Mouse (Mus musculus) hindlimb bud, embryonic 11.5 days (tissue): ENCODE data around the gene Ccm2.
"Not testable (repeated sequence)": the region's sequence is repeated elsewhere in the genome, so short reads cannot be mapped to it uniquely, and the experiment has no call there.

Source experiments
- DNase-seq: peaks from one replicate; pipeline ENCODE4 v3.0.0-alpha.2; 2012; ENCODE audit warnings: low read depth, low spot score; ENCODE audit errors: extremely low spot score

Ccm2 gene

DNA sequence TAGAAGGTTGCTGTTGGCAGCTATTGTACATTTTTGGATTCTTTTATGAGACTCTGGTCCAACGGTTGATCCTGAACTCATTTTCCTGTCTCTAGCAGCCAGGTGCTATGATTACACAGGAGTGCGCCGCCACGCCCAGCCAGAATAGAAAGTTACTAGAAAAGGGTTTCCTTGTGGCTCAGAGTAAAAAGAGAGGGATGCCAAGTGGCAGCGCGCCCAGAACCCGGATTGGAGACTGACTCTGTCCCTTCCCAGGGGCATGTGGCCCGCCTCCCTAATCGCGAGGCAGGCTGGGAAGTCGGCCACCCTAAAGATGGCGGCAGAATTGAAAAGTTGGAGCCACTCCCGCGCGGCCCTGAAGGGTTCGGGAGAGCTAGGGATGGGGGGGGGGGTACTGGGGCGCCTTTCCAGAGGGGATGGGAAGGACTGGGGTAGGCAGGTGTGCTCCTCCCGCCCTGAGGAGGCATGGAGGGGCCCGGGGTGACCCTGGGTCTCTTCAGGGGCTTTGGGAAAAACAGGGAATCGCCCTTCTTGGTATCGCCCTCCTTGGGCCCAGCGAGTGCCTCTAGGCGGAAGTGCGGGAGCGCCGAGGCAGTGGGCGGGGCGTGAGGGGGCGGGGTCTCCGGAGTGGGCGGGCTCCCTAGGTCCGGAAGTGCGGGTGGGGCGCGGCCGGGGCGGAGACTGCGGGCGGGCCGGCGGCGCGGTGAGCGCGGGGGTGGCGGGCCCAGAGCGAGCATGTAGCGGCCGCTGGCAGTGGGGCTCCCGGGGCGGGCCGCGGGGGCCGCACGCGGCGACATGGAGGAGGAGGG lies at the start of gene Ccm2:
TSS of gene Ccm2 (plus strand) at position 683 of the 809 bp plus-strand sequence.
- DNase-seq: peak; percentile 49

DNA sequence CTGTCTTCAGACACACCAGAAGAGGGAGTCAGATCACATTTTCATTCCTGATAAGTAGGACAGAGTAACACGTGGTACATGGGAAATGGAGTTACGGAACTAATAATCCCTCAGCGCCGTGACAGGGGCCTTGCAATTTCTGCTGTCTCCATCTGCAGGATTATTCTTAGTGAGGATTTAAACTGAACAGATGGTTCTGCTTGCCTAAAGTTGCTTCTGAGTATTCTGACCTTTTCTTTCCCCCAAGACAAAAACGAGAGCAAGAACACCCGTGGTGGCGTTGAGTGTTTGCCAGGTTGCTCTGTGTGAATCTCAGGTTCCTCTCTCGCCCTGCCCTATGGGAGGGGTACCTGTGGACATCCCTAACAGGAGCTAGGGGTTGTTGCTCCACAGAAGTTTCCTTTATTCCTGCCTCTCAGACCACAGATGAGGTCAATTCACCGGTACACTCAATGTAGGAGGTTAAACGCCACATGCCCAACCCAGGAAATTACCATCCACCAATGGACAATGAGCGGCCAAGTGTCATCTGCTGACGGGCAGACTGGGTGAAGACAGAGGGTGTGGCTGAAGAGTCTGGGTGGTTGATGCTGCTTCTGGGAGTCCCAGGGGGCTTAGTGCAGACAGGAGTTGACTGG lies 49.3 kb upstream of the Ccm2 start:
- no peak for DNase-seq

DNA sequence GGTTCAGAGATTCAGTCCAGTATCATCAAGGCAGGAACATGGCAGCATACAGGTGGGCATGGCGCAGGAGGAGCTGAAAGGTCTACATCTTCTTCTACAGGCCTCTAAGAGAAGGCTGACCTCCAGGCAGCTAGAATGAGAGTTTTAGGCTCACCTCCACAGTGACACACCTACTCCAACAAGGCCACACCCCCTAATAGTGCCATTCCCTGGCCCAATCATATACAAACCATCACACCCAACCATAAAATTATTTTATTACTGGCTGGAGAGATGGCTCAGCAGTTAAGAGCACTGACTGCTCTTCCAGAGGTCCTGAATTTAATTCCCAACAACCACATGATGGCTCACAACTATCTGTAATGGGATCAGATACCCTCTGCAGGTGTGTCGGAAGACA lies 44.2 kb upstream of the Ccm2 start:
- no peak for DNase-seq

DNA sequence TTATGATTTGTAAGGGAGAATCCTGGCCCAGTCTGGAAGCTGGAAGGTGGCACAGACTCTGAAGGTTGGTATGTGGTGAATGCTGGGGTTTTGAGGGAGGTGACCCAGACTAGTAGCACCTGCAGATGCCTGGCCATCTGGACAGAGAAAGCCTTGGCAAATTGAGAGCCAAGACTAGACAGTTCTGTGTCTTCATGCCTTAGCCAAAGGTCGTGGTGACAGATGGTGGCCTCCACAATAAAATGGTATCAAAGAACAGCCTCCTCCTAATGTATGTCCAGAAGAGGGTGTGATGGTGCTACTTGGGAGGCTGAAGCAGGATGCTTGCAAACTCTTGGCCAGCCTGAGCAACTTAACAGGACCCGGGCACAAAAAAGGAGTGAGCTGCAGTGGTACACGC lies 42.5 kb upstream of the Ccm2 start:
- DNase-seq: no peak

DNA sequence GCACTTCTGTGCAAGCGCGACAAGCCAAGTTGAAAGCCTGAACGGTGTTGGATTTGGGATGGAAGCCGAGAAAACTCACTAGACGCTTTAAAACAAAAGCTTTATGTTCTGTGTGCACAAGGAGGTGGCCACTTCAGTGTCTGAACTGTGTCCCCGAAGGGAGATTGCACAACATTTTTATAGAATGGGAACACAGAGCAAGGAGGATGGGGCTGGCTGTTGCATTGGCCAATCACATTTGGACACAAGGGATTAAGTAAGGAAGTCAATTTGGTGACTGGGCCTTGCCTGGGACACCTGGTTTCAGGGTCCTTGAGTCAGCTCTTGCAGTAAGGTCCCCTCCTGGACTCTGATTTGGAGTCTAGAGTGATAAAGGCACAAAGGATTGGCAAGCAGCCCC lies 42.0 kb upstream of the Ccm2 start:
- DNase-seq: no peak

DNA sequence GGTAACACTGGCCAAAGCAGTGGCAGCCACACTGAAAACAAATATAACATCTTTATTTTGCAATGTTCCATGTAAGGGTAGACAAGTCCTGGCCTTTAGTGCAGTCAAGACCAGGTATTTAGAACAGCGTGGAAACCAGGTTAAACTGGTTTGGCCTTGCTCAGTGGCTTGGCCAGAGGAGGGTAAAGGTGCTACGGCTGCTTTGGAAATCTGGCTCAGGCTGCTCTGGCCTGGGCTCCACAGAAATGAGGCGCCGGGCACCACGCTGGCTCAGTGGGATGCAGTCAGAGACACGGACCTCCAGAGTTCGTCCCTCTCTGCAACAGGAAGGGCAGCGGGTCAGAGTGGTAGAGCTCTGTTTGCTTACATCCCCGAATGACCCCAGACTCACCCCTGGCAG lies 40.2 kb upstream of the Ccm2 start:
- no peak for DNase-seq

DNA sequence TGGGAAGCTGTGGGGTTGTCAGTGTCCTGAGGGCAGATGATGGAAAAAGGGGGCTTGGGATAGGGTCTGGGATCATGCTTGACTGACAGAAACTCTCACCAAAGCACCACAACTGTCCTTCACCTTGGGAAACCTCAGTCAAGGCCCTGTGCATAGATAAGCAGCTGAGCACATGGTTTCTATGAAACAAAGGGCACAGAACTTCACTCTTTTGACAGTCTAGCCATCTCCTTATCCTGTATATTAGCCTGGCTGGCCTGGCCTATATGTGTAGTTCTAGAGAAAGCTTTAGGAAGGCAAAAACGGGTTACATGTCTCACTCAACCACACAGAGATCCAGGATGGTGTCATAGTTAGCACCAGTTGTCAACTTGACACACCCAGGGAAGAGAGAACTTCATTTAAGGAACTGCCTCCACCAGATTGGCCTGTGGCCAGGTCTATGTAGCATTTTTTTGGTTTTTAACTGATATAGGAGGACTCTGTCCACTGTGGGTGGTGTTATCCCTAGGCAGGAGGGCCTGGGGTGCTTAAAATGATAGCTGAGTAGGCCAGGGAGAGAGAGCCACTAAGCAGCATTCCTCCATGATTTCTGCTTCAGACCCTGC lies 38.3 kb upstream of the Ccm2 start:
- DNase-seq: no peak

DNA sequence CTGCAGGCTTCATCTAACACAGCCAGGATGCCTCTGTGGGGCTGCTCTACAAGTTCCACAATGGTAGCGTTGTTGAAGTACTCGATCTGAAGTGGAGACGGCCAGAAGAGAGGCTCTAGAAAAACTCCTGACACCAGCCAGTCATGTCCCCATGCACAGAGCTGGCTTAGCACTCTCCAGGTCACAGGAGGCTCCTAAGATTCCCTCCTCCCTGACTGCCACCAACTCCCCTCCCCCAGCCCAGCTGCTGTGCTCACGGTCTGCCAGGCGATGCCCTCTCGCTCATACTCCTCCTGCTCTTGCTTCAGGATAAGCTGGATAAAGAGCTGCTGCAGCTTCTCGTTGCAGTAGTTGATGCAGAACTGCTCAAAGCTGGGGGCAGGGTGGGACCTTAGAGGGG lies 31.9 kb upstream of the Ccm2 start:
- DNase-seq: no peak

DNA sequence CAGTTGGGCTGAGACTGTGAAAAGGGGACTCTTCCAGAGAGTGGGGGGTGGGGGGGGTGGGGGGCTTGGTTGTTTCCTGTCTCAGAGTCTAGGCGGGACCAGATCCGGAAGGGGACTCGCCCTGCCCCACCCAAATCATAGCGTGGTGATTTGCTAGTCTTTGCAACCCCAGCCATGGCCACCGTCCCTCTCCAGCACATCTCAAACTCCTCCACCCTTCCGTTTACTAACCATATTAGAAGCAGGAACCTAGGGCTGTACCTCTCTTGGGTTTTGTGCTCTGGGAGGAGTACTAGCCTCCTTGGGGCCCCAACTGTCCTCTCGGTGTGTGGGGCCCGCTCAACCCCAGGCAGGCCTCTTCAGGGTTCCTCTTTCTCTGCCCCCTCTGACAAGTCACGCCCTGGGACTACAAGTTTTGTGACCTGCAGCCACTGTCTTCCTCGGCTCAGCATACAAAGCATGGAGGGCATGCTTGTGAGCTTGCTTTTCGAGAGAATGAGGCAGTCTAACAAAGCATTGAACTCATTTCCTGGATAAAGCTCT lies 27.1 kb upstream of the Ccm2 start:
- DNase-seq: no peak

DNA sequence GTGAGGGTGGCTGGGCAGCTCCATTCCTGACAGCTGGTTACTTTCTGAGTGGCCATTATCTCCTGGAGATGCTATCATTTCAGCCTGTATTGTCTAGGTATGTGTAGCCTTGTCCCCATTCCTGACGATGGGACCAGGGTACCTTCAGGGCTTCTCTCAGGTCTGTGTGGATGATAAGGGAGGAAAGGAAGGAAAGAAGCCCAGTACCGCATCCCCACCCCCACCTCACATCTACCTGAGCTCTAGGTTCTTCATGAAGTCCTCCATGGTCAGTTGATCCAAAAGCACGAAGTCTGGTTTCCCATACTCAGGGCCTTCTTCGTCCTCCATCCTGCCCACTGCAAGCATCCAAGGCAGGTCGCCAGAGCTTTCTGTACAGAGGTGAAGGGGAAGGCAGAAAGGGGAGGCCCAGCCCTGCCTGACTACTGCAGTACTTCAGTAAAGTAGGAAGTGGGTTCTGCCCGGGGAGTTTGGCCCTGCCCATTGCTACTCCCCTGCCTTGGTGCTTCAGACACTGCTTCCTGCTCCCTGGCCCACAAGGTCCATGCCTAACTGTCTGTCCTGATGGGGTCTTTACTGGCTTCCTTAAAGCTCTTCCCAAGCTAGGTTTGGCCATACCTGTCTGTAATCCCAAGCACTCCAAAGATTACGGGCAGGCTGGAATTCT lies 26.0 kb upstream of the Ccm2 start, which contains the start of gene Myo1g:
TSS of gene Myo1g (minus strand) at position 459 of the 667 bp plus-strand sequence.
- DNase-seq: no peak

DNA sequence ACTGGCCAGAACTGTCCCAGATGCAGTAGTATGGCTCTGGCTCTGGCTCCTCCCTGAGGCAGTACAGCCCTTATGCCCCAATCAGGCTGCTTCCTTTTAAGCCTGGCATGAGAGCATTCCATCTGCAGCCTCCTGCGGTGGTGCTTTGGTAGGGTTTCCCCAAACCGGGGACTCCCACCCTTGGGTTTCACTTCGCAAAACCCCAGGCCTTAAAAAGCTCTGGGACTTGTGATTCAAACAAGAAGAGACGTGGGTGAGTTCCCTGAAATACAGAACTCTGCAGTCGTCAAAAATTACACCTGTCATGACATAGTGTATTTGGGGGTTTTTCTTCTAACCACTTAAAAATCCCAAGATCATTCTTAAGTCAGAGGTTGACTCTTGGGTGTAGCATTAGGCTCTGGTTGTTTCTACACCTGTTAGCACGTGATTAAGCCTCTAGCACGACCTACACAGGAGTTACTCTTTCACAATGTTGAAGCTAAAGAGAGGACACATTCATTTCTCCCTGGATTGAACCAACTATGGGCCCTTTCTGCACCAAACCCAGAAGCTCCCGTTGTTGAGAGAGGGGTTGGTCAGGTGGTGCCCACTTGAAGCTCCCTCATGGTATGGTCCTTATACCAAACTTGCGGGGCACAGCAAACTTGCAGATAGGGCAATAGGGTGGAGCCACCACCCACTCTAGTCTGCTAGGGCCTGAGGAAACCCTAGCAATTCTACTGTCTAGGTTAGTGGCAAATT lies 23.7 kb upstream of the Ccm2 start:
- DNase-seq: no peak

DNA sequence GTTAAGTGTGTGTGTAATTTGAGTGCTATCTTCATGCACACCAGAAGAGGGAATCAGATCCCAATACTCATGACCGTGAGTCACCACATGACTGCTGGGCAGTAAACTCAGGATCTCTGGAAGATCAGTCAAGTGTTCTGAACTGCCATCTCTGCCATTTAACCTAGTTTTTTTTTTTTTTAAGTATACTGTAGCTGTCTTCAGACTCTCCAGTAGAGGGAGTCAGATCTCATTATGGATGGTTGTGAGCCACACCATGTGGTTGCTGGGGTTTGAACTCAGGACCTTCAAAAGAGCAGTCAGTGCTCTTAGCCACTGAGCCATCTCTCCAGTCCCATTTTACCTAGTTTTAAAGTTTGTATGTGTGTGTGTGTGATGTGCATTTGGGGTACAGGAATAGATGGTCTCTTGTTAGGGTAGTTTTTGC lies 23.0 kb upstream of the Ccm2 start:
- DNase-seq: no peak

DNA sequence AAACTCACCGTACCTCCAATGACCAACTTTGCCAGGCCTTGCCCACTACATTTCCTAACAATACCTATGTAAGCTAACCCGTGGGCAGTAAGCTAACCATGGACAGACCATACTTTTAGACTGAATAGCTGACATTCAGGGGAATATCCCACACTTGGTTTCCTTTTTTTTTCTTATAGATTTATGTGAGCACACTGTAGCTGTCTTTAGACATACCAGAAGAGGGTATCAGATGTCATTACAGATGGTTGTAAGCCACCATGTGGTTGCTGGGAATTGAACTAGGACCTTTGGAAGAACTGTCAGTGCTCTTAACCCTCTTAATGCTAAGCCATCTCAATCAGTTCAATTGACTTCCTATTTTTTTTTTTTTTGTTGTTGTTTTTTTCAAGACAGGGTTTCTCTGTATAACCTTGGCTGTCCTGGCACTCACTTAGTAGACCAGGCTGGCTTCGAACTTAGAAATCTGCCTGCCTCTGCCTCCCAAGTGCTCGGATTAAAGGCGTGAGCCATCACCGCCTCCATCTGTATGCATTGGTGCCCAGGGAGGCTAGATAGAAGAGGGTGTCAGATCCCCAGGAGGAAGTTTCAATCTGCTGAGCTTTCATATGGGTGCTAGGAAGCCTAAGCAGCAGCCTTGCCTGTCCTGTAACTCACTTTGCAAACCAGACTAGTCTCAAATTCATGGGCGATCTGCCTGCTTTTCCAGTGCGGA lies 22.4 kb upstream of the Ccm2 start:
- DNase-seq: no peak

DNA sequence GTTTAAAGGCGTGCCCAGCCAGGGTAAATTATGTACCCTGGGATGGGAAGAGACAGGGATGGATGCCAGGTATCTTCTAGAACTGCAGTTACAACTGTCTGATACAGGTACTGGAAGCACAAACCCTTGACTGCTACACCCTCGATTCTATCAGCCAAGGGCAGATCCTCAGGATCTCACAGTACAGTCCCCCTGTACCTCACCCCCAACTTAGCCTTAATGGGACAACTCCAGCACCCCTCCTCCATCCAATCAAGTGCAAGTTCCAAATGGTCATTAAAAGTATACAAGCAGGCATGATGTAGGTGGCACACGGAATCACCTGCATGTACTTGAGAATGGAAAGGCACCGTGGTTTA lies 21.8 kb upstream of the Ccm2 start:
- no peak for DNase-seq

DNA sequence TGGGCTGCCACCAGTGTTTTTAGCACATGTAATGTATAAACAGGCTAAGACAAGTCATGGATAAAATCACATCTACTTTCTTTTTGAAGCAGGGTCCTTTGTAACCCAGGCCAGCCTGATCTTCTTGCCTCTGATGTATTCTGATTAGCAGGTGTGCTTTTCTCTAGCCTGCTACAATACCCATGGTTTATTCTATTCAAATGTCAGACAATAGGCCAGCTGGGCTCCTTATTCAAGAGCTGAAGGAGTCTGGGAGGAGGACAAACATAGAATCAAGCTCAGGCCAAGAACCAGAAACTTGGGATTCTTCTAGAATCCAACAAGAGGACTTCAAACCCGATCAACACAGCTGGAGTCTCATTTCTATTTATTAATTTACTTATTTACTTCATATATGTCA lies 21.4 kb upstream of the Ccm2 start:
- no peak for DNase-seq

DNA sequence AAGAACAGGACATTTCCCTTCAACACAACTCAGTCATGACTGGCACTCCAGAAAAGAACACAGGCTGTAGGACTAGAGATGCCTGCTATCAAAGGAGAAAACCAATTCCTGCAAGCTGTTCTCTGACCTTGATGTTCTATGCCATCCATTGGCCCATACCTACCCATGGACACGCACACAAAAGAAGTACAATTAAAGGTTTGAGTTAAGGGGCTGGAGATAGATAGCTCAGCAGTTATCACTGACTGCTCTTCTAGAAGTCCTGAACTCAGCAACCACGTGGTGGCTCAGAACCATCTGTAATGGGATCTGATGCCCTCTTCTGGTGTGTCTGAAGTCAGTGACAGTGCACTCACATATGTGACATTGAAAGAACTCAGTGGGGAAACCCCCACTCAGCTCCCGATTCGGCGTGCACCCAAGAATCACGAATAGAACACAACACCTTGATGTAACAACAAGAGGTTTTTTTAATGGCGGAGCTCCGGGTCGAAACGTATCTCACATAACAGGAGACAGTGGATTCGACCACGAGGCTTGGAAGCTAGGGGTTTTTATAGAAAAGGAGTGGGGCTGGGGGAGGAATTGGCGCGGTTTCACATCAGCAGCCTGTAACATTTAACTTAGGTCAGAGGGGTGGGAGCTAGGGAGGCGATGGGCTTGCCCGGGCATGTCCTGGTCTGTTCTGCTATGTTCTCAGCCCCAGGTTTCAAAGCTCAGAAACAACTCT lies 20.0 kb upstream of the Ccm2 start:
- DNase-seq: not testable (repeated sequence)

DNA sequence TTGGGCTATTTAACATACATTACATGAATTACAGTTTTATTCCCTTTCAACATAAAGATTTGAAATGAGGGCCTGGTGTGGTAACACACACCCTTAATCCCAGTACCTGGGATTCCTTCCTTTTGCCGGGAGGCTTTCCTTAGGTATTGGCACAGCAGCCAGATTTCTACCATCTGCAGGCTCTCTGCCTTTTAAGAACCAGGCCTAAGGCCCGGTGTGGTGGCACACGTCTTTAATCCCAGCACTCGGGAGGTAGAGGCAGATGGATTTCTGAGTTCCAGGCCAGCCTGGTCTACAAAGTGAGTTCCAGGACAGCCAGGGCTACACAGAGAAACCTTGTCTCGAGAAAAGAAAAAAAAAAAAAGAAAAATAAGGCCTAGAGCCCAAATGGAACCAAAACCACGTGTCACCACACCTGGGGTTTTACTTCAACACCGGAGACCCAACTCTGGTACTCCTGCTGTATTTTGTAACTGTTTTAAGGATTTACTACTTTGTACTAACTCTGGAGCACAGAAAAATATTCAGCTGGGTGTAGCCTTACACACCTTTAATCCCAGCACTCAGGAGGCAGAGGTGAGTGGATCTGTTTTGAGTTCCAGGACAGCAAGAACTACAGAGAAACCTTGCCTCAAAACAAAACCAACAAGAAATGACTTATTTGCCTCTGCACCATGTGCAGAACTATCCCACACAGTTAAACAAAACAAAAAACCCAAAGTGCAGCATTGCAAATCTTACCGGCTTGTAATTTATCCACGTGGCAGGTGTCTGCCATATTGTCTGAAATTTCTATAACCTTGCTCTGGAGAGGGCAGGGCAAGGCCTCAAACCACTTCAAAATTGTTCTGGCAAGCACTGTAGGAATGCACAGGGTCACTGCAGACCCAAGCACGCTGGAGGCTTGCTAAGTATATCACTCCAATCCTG lies 19.2 kb upstream of the Ccm2 start:
- no peak for DNase-seq
